Mouse (Mus musculus) kidney, adult 8-10 months (tissue): Measurements from ENCODE around the gene Nos1ap.

Experiments used
- DNase-seq, 2 experiments: peaks; one replicate each; pipeline ENCODE4 v3.0.0; 2022

Nos1ap gene

GRCm38 (mm10) chr1:170409091-170409490 lies 180.6 kb downstream of the Nos1ap start:
- DNase-seq: no peak

DNA sequence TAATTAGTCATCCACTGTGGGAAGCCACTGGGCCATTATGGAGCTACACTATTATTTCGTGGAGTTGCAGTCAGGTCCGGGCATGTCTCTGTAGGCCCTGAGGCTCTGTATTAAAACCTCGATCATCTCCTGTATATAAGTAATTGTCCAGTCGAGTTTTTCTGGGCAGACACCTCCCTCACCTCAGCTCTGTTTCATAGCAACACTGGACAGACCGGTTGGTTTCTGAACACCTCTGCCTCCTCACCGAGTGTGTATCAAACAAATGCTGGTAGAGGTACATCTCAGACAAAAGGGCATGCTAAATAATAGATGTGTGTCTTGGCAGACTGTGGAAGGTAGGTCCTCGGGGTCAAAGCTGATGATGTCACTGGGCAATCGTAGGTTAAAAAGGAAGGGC lies 182.7 kb downstream of the Nos1ap start:
- DNase-seq: no peak

- no peak for DNase-seq
Measured at GRCm38 (mm10) chr1:170405152-170405551, 184.5 kb downstream of the Nos1ap start.

DNA sequence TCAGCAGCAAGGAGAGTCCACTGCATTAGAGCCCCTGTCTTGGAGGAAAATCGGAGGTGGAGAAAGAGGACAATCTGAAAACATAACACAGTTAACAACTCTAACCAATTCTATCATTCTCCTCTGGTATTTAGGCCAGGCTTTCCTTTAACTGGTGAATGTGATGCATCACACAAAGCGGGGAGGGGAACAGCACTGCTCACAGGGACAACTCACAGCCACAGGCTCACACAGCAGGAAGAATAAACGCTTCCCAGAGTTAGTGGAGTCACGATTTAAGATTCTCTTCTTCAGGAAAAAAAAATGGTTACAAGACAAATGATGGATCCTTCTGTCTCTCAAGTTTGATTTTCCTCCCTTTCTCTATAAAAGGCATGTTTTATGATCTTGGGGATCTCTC lies 187.0 kb downstream of the Nos1ap start:
- no peak for DNase-seq

DNA sequence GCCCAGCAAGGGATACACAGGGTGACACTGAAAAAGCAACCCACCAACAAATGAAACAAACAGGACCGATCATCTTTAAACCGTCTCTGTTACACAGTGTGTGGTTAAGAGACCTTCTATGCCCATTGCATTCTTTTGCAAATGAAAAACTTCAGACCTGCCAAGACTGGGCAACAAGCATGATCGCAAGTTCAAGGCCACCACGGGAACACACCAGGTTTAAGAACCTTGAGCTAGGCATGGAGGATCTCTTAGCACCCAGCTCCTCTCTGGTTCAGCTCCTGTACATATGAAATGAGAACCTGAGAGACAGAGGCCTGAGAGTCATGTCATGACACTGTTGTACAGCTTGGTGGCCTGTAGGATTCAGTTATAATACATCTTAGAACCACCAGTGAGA lies 190.8 kb downstream of the Nos1ap start:
- no peak for DNase-seq

GRCm38 (mm10) chr1:170395101-170395500 lies 194.6 kb downstream of the Nos1ap start:
- peak; percentile 31 to 32 for DNase-seq

DNA sequence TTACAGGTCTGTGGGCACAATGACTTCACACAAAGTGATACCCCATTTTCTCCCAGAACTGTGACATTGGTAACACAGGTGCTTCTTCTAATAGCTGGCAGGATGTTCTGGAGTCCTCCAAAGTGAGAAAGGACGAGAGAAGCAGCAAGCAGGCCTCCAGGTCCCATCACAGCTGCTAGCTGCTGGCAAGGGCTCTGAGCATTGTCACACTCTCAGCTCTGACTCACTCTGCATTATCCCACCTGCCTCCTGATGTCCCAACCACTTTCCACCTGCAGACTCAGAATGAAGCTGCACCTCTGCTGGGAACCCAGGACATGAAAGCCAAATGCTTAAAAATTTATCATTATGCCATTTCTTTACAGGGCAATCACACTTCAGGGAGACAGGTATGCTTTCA lies 195.0 kb downstream of the Nos1ap start:
- DNase-seq: no peak

DNA sequence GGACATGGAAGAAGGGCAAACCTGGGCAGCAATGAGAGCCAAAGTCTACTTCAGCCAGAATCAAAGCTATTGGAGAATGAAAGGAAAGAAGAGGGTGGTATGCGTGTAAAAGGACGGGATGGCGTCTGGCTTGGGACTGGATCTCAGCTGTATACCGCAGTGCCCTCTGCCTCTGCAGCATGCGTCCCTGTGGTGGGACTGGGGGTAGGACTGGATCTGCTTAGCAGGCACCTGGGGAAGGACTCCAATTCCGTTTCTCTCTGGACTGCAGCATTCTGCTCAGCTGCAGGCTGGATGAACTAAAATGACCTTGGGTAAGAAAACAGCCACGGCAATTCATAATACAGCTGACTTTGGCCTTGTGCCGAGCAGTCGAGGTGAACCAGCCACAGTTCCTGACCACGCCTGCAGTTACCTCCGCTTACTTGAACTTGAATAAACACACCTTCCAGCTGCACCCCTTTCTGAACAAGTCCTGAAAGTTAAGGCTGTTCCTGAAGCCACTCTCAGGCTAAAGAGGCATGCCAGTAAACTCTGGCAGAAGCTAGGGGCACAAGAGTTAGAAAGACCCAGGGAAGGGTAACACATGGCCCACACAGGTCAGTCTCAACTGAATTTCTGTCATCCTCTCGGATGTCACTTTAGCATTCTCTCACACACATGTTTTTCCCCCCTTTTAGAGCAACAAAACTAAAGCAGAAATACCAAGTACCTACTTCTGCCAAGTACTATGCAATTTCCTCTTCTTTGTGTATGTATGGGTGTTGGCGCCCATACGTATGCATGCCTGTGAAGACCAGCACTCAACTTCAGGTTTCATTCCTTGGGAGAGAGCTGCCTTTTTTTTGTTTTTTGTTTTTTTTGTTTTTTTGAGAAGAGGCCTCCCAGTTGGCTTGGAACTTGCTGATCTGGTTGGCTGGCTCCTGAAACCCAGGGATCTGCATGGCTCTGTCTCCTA lies 196.6 kb downstream of the Nos1ap start:
- peak; percentile 86 to 89 for DNase-seq

- peak in 1 of 2 experiments; percentile 33 for DNase-seq
Measured at GRCm38 (mm10) chr1:170387180-170387912, 202.3 kb downstream of the Nos1ap start.

DNA sequence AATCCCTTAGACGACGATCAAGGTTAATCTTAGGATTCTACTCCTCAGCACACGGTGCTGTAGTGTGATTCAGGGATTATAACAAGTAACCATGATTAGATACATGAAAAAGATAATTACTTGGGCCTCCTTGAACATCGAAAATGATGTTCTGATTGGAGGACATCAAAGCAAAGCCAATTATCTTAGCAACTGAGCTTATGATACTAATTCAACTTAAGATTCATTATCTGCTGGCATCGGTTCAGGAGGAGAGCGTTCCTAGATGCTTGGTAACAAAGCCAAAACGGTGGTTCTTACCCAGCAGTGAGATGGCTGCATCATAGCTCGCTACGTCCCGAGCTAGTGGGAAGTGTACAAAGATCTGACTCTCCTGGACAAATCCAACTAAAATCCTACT lies 204.2 kb downstream of the Nos1ap start:
- DNase-seq: no peak

- no peak for DNase-seq
Measured at GRCm38 (mm10) chr1:170383530-170383929, 206.1 kb downstream of the Nos1ap start.

GRCm38 (mm10) chr1:170381457-170381856 lies 208.2 kb downstream of the Nos1ap start:
- DNase-seq: peak; percentile 32 to 43

- DNase-seq: no peak
Measured at GRCm38 (mm10) chr1:170380505-170380904, 209.2 kb downstream of the Nos1ap start.

- DNase-seq: no peak
Measured at GRCm38 (mm10) chr1:170375721-170376120, 213.9 kb downstream of the Nos1ap start.

GRCm38 (mm10) chr1:170373750-170374149 lies 215.9 kb downstream of the Nos1ap start:
- DNase-seq: no peak

- no peak for DNase-seq
Measured at GRCm38 (mm10) chr1:170371191-170371792, 218.4 kb downstream of the Nos1ap start.

DNA sequence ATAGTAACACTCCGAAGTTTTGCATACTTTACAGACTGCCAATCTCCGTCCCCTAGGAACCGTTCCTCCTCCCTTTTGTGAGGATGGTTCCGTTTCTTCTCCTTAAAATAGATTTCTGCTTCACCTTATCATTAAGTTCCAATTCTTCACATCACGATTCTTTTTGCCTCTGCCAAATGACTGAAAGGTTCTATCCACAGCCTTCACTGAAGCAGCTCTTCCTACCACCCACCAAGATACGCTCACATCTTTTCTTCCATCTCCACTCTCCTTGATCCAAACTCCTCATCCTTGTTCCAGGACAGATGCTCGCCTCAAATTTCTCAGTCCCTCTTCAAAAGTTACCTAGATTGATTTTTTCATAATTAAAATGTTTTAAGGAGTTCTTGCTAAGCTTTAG lies 220.8 kb downstream of the Nos1ap start:
- DNase-seq: no peak

- no peak for DNase-seq
Measured at GRCm38 (mm10) chr1:170366981-170367700, 222.5 kb downstream of the Nos1ap start.

GRCm38 (mm10) chr1:170363746-170364145 lies 225.9 kb downstream of the Nos1ap start:
- DNase-seq: no peak

GRCm38 (mm10) chr1:170360183-170360915 lies 229.3 kb downstream of the Nos1ap start:
- no peak for DNase-seq

DNA sequence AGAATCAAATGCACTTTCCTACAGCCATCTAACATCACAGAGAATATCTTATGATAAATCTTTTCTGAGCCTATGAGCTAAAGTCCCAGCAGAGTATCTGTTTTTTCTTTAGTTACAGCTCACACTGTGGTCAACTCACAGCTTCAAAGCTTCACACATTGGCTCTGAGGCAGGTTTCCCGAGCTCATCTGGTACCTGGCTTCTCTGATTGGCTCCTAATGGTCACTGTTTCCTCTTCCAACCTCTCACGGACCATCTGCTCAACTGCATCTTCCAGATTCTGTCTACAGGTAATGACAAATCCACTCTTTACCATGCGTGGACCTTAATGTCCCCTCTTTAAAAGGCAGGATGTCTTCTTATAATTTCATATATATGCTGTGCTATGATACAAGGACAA lies 236.3 kb downstream of the Nos1ap start:
- no peak for DNase-seq

GRCm38 (mm10) chr1:170351080-170351479 lies 238.6 kb downstream of the Nos1ap start:
- no peak for DNase-seq
